Mouse (Mus musculus): Measurements from ENCODE around the gene Adipoq.

The Adipoq gene

GRCm38 (mm10) chr16:23114339-23115171, 31.8 kb upstream of the Adipoq start:
- DNase-seq (ENCODE audit: low spot score), result no peak

GRCm38 (mm10) chr16:23115486-23115885, 30.9 kb upstream of the Adipoq start:
- no peak for DNase-seq (ENCODE audit: low spot score)

- no peak for DNase-seq (ENCODE audit: low spot score)
Measured at GRCm38 (mm10) chr16:23117173-23117572, 29.2 kb upstream of the Adipoq start.

GRCm38 (mm10) chr16:23122446-23122845, 23.9 kb upstream of the Adipoq start:
- no peak for DNase-seq (ENCODE audit: low spot score)

DNA sequence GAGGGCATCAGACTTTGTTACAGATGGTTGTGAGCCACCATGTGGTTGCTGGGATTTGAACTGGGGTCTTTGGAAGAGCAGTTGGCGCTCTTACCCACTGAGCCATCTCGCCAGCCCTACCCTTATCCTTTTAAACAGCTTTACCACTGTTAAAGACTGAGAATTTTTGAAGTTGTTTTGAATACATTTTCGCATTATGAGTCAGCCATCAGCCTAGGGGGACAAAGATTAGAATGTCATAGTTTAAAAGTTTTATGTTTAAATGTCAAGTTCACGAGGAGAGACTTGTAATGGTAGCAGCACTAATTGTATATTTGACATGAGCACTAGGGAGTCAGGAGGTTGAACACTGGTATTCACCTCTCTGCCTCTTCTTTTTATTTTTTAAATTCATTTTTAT, 23.2 kb upstream of the Adipoq start:
- no peak for DNase-seq (ENCODE audit: low spot score)

- DNase-seq (ENCODE audit: low spot score), result no peak
Measured at GRCm38 (mm10) chr16:23124398-23124797, 21.9 kb upstream of the Adipoq start.

DNA sequence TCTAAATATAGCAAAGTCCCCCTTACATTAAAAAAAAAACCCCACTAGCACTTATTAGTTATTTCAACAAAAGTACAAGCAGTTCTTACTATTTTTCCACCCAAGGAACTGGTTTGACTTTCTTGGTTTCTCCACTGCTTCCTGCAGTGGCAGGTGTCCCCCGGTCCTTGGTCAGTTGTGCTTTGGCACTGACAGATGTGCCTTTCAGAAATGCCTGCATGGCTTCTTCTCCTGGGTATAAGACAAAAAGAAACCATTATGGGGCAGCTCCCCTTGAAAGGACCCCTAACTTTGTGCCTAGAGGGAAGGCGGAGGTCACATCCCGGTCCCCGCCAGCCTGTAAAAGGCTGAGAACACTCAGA, 19.0 kb upstream of the Adipoq start:
- DNase-seq (ENCODE audit: low spot score), result no peak

DNA sequence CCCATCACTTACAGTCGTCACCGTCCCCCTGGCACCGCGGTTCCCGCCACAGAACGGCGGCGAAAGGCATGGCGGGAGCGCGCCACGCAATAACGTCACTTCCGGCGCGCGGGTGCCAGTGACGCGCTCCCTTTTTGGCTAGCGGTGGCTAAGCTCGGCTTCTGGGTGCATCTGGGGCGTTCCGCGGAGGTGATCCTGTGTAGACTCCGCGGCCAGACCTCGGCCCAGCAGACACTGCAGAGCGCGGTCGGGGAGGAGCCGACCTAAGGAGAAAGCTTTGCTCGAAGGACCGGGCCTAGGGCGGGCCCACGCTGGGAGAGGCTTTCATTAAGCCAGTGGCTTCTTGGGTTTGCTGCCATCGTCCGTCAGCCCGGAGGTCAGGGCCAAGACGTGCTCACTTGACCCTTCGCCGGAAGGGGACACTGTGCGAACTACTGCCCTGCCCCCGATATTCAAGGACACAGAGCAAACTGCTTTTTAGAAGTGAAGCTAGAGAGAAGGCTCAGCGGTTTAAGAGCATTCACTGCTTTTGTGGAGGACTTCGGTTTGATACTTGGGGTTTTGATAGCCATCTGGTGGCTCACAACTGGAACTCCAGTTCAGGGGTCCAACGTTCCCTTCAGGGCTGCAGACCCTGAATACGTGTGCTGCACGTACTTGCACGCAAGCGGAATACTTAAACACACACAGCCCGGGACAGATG, 18.5 kb upstream of the Adipoq start, which contains the start of gene Rfc4:
Gene Rfc4, minus strand, starts transcription at position 65 of the 703 bp plus-strand sequence.
- peak; percentile 90 for DNase-seq (ENCODE audit: low spot score)

DNA sequence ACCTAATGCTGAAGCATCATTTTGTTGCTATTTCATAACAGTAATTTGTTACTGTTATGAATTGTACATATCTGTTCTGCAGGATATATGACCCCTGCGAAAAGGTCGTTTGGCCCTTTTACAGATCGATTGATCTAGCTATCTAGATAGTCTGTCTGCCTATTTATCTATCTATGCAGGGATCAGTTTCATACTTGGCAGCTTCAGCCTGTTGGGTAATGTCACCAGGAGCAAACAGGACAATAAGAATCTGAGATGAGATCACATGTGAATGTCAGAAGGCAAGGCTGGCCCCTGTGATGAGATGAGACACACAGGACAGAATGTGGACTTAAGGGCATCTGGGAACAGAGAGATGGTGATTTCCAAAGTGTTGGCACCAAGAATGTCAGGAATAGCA, 16.0 kb upstream of the Adipoq start:
- DNase-seq (ENCODE audit: low spot score), result no peak

DNA sequence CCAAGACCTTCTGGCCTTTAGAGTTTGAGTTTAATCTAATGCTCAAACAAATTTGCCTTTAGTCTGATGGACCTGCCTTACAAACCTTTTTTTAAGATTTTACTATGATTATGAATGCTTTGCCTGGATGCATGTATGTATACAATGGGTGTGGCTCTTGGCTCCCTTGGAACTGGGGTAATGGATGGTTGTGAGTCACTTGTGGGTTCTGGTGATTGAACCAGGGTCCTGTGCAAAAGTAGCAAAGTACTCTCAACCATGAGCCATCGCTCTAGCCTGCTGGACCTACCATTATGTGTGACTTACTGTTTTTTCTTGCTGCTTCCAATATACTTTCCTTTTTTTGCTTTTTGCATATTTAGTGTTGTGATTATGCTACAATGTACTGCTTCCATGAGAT, 14.0 kb upstream of the Adipoq start:
- no peak for DNase-seq (ENCODE audit: low spot score)

- DNase-seq (ENCODE audit: low spot score), result no peak
Measured at GRCm38 (mm10) chr16:23135421-23136149, 10.8 kb upstream of the Adipoq start.

GRCm38 (mm10) chr16:23136406-23136970, 9.8 kb upstream of the Adipoq start:
- no peak for DNase-seq (ENCODE audit: low spot score)

GRCm38 (mm10) chr16:23140911-23141310, 5.4 kb upstream of the Adipoq start:
- no peak for DNase-seq (ENCODE audit: low spot score)

DNA sequence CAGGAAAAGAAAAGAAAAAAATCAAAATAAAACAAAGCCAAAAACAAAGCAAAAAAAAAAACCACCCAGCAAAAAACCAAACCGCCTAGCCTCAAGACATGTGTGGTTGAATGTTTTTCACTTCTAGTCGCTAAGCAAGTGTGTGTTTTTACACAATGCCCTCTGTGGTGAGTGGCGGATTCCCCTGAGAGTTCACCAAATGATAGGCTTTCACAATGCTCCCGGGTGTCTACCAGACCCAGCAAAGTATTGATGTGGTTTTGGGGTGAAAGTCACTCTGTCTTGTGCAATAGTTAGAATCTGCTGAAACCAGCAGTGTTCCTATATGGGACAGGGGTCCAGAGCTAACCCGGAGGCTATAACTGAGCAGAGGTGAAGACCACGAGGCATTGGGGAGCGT, 2.0 kb upstream of the Adipoq start:
- peak; percentile 21 for DNase-seq (ENCODE audit: low spot score)

DNA sequence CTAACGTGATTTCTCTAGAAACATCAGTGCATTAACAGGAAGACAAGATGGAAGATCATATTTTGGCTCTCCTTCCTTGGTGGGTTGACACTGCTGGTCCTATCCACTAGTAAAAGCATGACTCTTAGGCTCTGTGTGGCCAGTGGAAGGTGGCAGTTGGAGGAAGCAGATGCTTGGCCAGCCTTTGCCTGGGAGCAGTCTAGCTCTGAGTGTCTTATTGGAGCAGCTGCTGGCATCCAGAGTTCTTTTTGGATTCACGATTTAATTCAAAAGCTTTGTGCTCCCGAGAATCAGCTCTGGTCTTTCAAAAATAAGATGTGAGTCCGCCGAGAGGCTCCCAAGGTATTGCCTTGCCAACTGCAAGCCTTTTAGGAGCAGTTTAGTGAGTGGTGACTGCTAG, 1.1 kb upstream of the Adipoq start:
- DNase-seq (ENCODE audit: low spot score), result no peak

DNA sequence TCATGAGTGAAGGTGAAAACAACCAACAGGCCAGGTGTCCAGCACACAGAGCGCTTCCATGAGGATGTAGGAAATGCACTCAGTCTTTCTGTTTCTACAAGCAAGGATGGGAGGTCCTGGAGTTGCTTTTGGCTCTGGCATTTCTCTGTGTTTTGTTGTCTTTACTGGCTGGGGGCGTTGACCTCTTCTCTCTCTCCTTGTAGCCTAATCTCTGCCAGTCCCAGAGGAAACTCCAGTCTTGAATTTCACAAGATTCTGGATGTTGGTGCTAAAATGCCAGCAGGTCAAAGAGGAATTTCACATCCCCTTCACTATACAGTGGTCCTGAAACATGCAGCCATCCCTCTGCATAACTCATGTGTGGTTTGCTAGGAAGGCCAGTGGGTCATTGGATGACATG, 2.6 kb downstream of the Adipoq start:
- no peak for DNase-seq (ENCODE audit: low spot score)

DNA sequence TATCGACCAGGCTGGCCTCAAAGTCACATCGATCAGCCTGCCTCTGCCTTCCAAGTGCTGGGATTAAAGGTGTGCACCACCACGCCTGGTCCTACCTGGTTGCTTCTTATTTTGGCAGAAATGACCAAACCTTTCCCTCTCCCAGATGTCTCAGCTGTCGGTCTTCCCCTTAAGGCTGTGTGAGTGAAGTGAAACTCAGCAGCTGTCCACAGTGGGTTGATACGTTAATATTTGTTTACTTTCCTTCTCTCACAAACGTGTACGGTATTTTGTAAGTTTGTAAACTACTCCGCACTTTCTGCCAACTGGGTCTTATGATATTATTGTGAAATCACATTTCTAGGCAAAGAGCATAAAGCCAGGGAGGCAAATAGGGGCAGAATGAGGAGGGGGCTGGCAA, 3.1 kb downstream of the Adipoq start:
- no peak for DNase-seq (ENCODE audit: low spot score)

DNA sequence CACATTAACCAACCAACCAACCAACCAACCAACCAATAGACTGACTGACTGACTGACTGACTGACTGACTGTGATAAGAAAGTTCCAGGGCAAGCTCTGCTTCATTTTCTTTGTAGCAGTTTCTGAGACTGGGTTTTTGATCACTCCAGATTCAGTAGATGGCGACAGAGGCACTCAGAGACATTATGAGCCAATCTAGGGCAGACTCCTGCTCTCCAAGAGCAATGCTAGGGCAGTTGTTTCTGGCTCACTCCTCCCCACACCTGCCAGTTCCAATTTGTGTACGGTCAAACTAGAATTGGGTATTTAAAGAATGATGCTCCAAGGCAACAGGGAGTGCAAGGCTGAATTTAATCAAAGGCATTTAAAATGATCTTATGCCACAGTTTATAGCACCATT, 5.1 kb downstream of the Adipoq start:
- DNase-seq (ENCODE audit: low spot score), result no peak

- no peak for DNase-seq (ENCODE audit: low spot score)
Measured at GRCm38 (mm10) chr16:23154261-23154660, 7.9 kb downstream of the Adipoq start.

GRCm38 (mm10) chr16:23157013-23157412, 10.7 kb downstream of the Adipoq start:
- no peak for DNase-seq (ENCODE audit: low spot score)

- DNase-seq (ENCODE audit: low spot score), result no peak
Measured at GRCm38 (mm10) chr16:23158292-23158691, 12.0 kb downstream of the Adipoq start.

- DNase-seq (ENCODE audit: low spot score), result no peak
Measured at GRCm38 (mm10) chr16:23158957-23159356, 12.6 kb downstream of the Adipoq start.

DNA sequence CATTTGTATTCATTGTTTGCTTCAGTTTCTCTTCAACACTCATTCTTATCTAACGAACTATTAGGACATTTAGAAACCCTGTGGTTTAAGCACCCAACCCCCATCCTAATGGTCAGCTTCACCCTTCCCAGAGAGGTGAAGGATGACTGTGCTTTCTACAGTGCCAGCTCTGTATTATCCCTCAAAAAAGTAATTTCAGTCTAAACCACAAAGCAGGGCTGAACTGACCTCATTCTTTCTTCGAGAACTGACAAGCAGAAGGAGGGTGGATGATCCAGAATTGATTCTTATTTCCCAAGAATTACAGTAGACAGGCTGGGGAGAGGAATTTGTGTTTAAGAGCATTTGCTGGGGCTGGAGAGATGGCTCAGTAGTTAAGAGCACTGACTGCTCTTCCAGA, 13.4 kb downstream of the Adipoq start:
- DNase-seq (ENCODE audit: low spot score), result no peak

Data from spleen, adult 12 weeks (tissue).